ENCODE assay signal across 20 mouse cellular contexts in genomic region chr3:152728238-152728637, GRCm38 (mm10). TPM values are rescaled to one million over a fixed set of nuclear protein-coding genes. Genes with fewer than 3 reads are reported as not detected.
DNase-seq lines count a peak whose midpoint lies in the region; ATAC-seq lines count a peak whose summit lies in the region.
"Had no signal": no experiment of that assay in that cellular context is flagged by ENCODE, and none has a peak within 500 bp of the region (broad histone marks: within the 10 kb centered on the region; RNA-seq: fewer than 3 reads in every experiment).

No protein-coding gene starts in this region.

- WGBS in hindbrain, embryonic 12.5 days = 62% methylated on average over 6 of the region's 6 CpGs
- 51% methylated on average over 6 of the region's 6 CpGs for WGBS in hindbrain, embryonic 14.5 days

- no peaks in the 10 kb centered on the region for H3K9me3 ChIP-seq in hindbrain, embryonic 12.5 days (replicated peaks)
- H3K9me3 ChIP-seq in hindbrain, embryonic 14.5 days (ENCODE audit: control insufficient read depth, low read length) = no peaks in the 10 kb centered on the region
- H3K9me3 ChIP-seq in megakaryocyte, embryonic 14.5 days = no peaks in the 10 kb centered on the region
- H3K9me3 ChIP-seq: embryonic facial prominence, embryonic 13.5 days; forebrain, embryonic 15.5 days; G1E; heart, embryonic 12.5 days had no signal

- H3K4me2 ChIP-seq in hindbrain, embryonic 12.5 days (replicated peaks) = no peak overlapping the region
- H3K4me2 ChIP-seq in hindbrain, embryonic 14.5 days (replicated peaks) = no peak overlapping the region
- H3K4me2 ChIP-seq: embryonic facial prominence, embryonic 13.5 days; forebrain, embryonic 15.5 days; heart, embryonic 12.5 days had no signal

- 0 out of 2 replicates have a peak, but pooled peaks have one; percentile 26 for ATAC-seq in cerebellum, adult (ENCODE audit: insufficient number of reproducible peaks, low FRiP score, low TSS enrichment)
- 0 out of 2 replicates have a peak, but pooled peaks have one; percentile 40 for ATAC-seq in hindbrain, embryonic 12.5 days (ENCODE audit: low FRiP score)
- ATAC-seq in hindbrain, embryonic 14.5 days (ENCODE audit: low FRiP score) = no peak
- ATAC-seq in megakaryocyte, adult 5-6 weeks (ENCODE audit: poor library complexity, severe bottlenecking) = no peak
- ATAC-seq: CD4-positive, CD25-positive, alpha-beta regulatory T cell, adult 4 months; forebrain, embryonic 15.5 days; intestine, embryonic 16.5 days had no signal

- intact Hi-C loops in gastrocnemius, postnatal 14 days (cut with DNase I; ENCODE audit: low total_unique reads) = no loop called here

- DNase-seq in cerebellum, postnatal 25 days = no peak
- DNase-seq in hindbrain, embryonic 14.5 days (ENCODE audit: low spot score) = no peak
- DNase-seq in gastrocnemius, postnatal 14 days = no peak
- DNase-seq: adrenal gland, postnatal 10 days; B cell, adult 2 months; cerebellum, adult 11-12 months; cerebellum, adult 9-10 months; cerebellum, postnatal 36 days; gastrocnemius, postnatal 10 days; heart, postnatal 36 days had no signal

- H3K9ac ChIP-seq in hindbrain, embryonic 12.5 days = no peak overlapping the region
- no peak overlapping the region for H3K9ac ChIP-seq in hindbrain, embryonic 14.5 days
- H3K9ac ChIP-seq: embryonic facial prominence, embryonic 13.5 days; forebrain, embryonic 15.5 days; heart, embryonic 12.5 days had no signal

- peaks cover 9% of the 10 kb centered on the region; the same call in 1 of the 2 replicates for H3K4me1 ChIP-seq in hindbrain, embryonic 12.5 days
- H3K4me1 ChIP-seq in hindbrain, embryonic 14.5 days (replicated peaks; ENCODE audit: control insufficient read depth, insufficient read depth, low read length) = no peaks in the 10 kb centered on the region
- peaks cover 26% of the 10 kb centered on the region for H3K4me1 ChIP-seq in megakaryocyte, embryonic 14.5 days
- H3K4me1 ChIP-seq: embryonic facial prominence, embryonic 13.5 days; forebrain, embryonic 15.5 days had no signal

- H3K36me3 ChIP-seq in hindbrain, embryonic 12.5 days = peaks cover 4% of the 10 kb centered on the region; the same call in 1 of the 2 replicates
- H3K36me3 ChIP-seq in hindbrain, embryonic 14.5 days (replicated peaks; ENCODE audit: control insufficient read depth, insufficient read depth) = peaks cover 6% of the 10 kb centered on the region
- H3K36me3 ChIP-seq in megakaryocyte, embryonic 14.5 days (replicated peaks; ENCODE audit: low read length) = peaks cover 18% of the 10 kb centered on the region

- H3K27me3 ChIP-seq in hindbrain, embryonic 12.5 days = no peaks in the 10 kb centered on the region
- H3K27me3 ChIP-seq in hindbrain, embryonic 14.5 days (ENCODE audit: control insufficient read depth, insufficient read depth, low read length) = no peaks in the 10 kb centered on the region
- H3K27me3 ChIP-seq in megakaryocyte, embryonic 14.5 days (replicated peaks) = no peaks in the 10 kb centered on the region
- H3K27me3 ChIP-seq: embryonic facial prominence, embryonic 13.5 days; forebrain, embryonic 15.5 days; heart, embryonic 12.5 days had no signal

- no peak overlapping the region for H3K4me3 ChIP-seq in hindbrain, embryonic 12.5 days
- H3K4me3 ChIP-seq in hindbrain, embryonic 14.5 days (replicated peaks; ENCODE audit: low read length) = no peak overlapping the region
- H3K4me3 ChIP-seq in megakaryocyte, embryonic 14.5 days (replicated peaks) = peak overlapping the region; percentile 44
- H3K4me3 ChIP-seq: embryonic facial prominence, embryonic 13.5 days; forebrain, embryonic 15.5 days; heart, embryonic 12.5 days had no signal

- H3K27ac ChIP-seq in hindbrain, embryonic 12.5 days = no peak overlapping the region
- H3K27ac ChIP-seq in hindbrain, embryonic 14.5 days = no peak overlapping the region
- H3K27ac ChIP-seq: embryonic facial prominence, embryonic 13.5 days; forebrain, embryonic 15.5 days had no signal

RNA-seq across cellular contexts. Expression of gene Pigk, which starts 14.3 kb away (rescaled TPM):
- polyA plus RNA-seq in hindbrain, embryonic 12.5 days (2016; fragmentation: Nextera tagmentation; extraction: Ambion mirVana) = 46.1 and 50.6 TPM in 2 replicates
- 52.9 and 55.8 TPM in 2 replicates for polyA plus RNA-seq in hindbrain, embryonic 14.5 days (2014; fragmentation: Nextera tagmentation; extraction: Ambion mirVana)
- 5.0 and 8.5 TPM in 2 replicates for polyA plus RNA-seq in megakaryocyte, embryonic 14.5 days (2012; ENCODE audit: insufficient read depth, low replicate concordance)
- total RNA-seq in megakaryocyte, adult 5-6 weeks (2015) = 41.4 and 56.0 TPM in 2 replicates
- 37.8 and 49.9 TPM in 2 replicates for total RNA-seq in megakaryocyte, adult 5-6 weeks (2017)
- 10 to 100 TPM; 20.8 to 27.7 TPM for total RNA-seq in gastrocnemius, postnatal 14 days (2021)

Comparison
In these comparisons a context has a peak if more than half of its experiments do, and no peak if none do; other contexts are left out.
1. ATAC-seq: peak in cerebellum, adult (single experiment) and hindbrain, embryonic 12.5 days (single experiment); none in hindbrain, embryonic 14.5 days (single experiment) and megakaryocyte, adult 5-6 weeks (single experiment).